Mouse (Mus musculus) forebrain, embryonic 11.5 days (tissue): ENCODE results near the gene Tgm2. TPM values are rescaled to one million over a fixed set of nuclear protein-coding genes. Genes with fewer than 3 reads are reported as not detected.

Source experiments
- ATAC-seq: fragments of 200-750 bp; cut with Nextera tagmentation; replicated peaks from 2 replicates; pipeline ENCODE4 v1.8.0; 2017; ENCODE audit warnings: moderate TSS enrichment; ENCODE audit not compliant: low FRiP score
- DNase-seq: peaks from one replicate; pipeline ENCODE4 v3.0.0-alpha.2; 2017; ENCODE audit warnings: low spot score
- H3K27ac ChIP-seq: fragments of 300-500 bp; sonication (generic); 2 replicates; pipeline ENCODE4 v1.5.1; 2014; ENCODE audit warnings: low read depth, low read length
- H3K27me3 ChIP-seq: fragments of 300-500 bp; sonication (generic); 2 replicates; pipeline ENCODE4 v1.6.1; 2014; ENCODE audit warnings: mild to moderate bottlenecking, low read length, mixed read lengths; ENCODE audit not compliant: control insufficient read depth, insufficient read depth
- H3K36me3 ChIP-seq: fragments of 300-500 bp; sonication (generic); 2 replicates; pipeline ENCODE4 v1.6.1; 2014; ENCODE audit warnings: mild to moderate bottlenecking, low read length, moderate library complexity, mixed read lengths; ENCODE audit not compliant: control insufficient read depth, insufficient read depth
- H3K4me1 ChIP-seq: fragments of 300-500 bp; sonication (generic); replicated peaks from 2 replicates; pipeline ENCODE4 v1.6.1; 2014; ENCODE audit warnings: low read length, mixed read lengths; ENCODE audit not compliant: control insufficient read depth, insufficient read depth
- H3K4me2 ChIP-seq: fragments of 300-500 bp; sonication (generic); 2 replicates; pipeline ENCODE4 v1.6.1; 2014; ENCODE audit warnings: low read depth, mild to moderate bottlenecking, low read length, moderate library complexity, mixed read lengths; ENCODE audit not compliant: severe bottlenecking
- H3K4me3 ChIP-seq: fragments of 300-500 bp; sonication (generic); 2 replicates; pipeline ENCODE4 v1.5.1; 2014; ENCODE audit warnings: low read depth, low read length
- H3K9ac ChIP-seq: fragments of 300-500 bp; sonication (generic); 2 replicates; pipeline ENCODE4 v1.6.1; 2014; ENCODE audit warnings: low read length
- H3K9me3 ChIP-seq: fragments of 300-500 bp; sonication (generic); 2 replicates; pipeline ENCODE4 v1.6.1; 2016; ENCODE audit warnings: low read length, mixed read lengths; ENCODE audit not compliant: control insufficient read depth
- WGBS: fragments of 180-500 bp; shearing (Covaris S2); extraction: QIAGEN DNeasy Blood & Tissue Kit; methylation state at CpG from one replicate; pipeline ENCODE4 v1.1.7; 2014; 5-methylcytosine and 5-hydroxymethylcytosine counted together
- polyA plus RNA-seq: library from polyadenylated mRNA; unstranded; fragments of >200 nt; fragmentation: Nextera tagmentation; extraction: Ambion mirVana; gene quantifications from 2 replicates; pipeline ENCODE4 v1.2.1, GENCODE M21; 2014

The Tgm2 gene
- 4.2 and 4.7 TPM in 2 replicates for polyA plus RNA-seq

DNA sequence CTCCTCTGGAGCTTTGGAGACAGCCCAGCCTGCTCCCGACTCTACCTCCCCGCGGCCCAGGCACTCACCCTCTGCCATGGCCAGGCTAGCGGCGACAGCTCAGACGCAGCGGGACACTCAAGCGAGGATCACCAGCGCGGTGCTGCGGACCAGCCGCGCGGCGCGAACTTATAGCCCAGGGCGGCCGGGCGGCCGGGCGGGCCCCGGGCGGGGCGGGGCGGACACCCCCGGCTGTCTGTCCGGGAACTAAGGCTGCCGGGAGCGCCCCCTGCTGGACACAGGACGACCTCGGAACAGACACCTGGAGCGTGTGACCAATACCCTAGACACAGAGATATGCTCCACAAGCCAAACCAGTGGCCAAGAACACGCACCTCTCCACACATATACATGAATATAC lies at the start of gene Tgm2:
TSS of gene Tgm2 (minus strand) at position 214 of the 400 bp plus-strand sequence.
- Histone ChIP-seq H3K36me3 (no peaks in the 10 kb centered on the region), H3K4me3 (peak within 1 kb of the TSS; percentile 28), H3K4me2 (peak within 1 kb of the TSS; percentile 69), H3K9me3 (no peaks in the 10 kb centered on the region), H3K27me3 (0 out of 2 replicates have a peak, but pooled peaks cover 3% of the 10 kb centered on the region), H3K9ac (peak within 1 kb of the TSS; percentile 50; the same call in 1 of the 2 replicates), H3K27ac (no peak within 1 kb of the TSS), H3K4me1 (peaks cover 2% of the 10 kb centered on the region; the same call in 1 of the 2 replicates)
- 4% methylated on average over 31 of the region's 33 CpGs for WGBS
- ATAC-seq (peak; percentile 67), DNase-seq (peak; percentile 91)

GRCm38 (mm10) chr2:158194945-158195640 lies 48.9 kb upstream of the Tgm2 start:
- H3K4me2 ChIP-seq, result no peak overlapping the region
- no peak overlapping the region for H3K4me3 ChIP-seq
- no peak for ATAC-seq
- no peaks in the 10 kb centered on the region for H3K9me3 ChIP-seq
- peak; percentile 76 for DNase-seq
- 13% methylated on average over 10 of the region's 10 CpGs for WGBS
- H3K4me1 ChIP-seq, result peaks cover 8% of the 10 kb centered on the region; the same call in 1 of the 2 replicates
- H3K27me3 ChIP-seq, result no peaks in the 10 kb centered on the region
- H3K9ac ChIP-seq, result no peak overlapping the region; the same call in 1 of the 2 replicates
- H3K36me3 ChIP-seq, result no peaks in the 10 kb centered on the region; the same call in 1 of the 2 replicates
- no peak overlapping the region for H3K27ac ChIP-seq

- H3K4me2 ChIP-seq, result no peak overlapping the region
- no peak for DNase-seq
- H3K9ac ChIP-seq, result no peak overlapping the region
These were observed 47.5 kb upstream of the Tgm2 start for GRCm38 (mm10) chr2:158193611-158194336.

DNA sequence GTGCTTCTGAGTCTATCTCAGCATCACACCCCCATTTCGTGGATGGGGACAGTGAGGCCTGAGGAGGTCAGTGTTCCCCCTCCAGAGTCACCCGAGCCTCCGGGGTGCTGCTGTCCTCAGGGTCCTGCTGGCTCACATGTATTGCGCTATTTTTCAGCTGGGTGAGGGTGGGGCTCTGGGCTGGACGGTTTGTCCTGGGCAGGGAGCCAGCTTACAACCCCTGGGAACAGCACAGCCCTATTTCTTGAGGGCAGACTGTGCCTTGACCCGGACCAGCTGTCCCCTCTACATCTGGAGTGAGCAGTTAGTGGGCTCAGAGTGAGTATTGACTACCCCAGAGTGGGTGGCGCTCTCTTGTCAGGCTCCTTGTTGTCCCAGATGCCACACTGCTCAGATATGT lies 44.9 kb upstream of the Tgm2 start:
- H3K27ac ChIP-seq, result no peak overlapping the region
- H3K36me3 ChIP-seq, result no peaks in the 10 kb centered on the region
- no peaks in the 10 kb centered on the region for H3K9me3 ChIP-seq
- H3K4me1 ChIP-seq, result peaks cover 9% of the 10 kb centered on the region; the same call in 1 of the 2 replicates
- no peak overlapping the region for H3K9ac ChIP-seq
- DNase-seq, result no peak
- whole genome bisulfite sequencing, result 79% methylated on average over 7 of the region's 7 CpGs
- no peaks in the 10 kb centered on the region for H3K27me3 ChIP-seq
- no peak for ATAC-seq
- H3K4me2 ChIP-seq, result no peak overlapping the region
- H3K4me3 ChIP-seq, result no peak overlapping the region

More at GRCm38 (mm10) chr2:158193611-158194336, 47.5 kb upstream of the Tgm2 start:
- Histone ChIP-seq H3K36me3 (no peaks in the 10 kb centered on the region), H3K27me3 (no peaks in the 10 kb centered on the region), H3K27ac (no peak overlapping the region), H3K4me3 (no peak overlapping the region), H3K4me1 (peaks cover 8% of the 10 kb centered on the region; the same call in 1 of the 2 replicates), H3K9me3 (no peaks in the 10 kb centered on the region)
- ATAC-seq, result 0 out of 2 replicates have a peak, but pooled peaks have one; percentile 7
- 18% methylated on average over 10 of the region's 10 CpGs for WGBS

GRCm38 (mm10) chr2:158189451-158189850 lies 43.2 kb upstream of the Tgm2 start:
- no peak overlapping the region for H3K4me3 ChIP-seq
- H3K9me3 ChIP-seq, result no peaks in the 10 kb centered on the region
- H3K27me3 ChIP-seq, result no peaks in the 10 kb centered on the region
- H3K27ac ChIP-seq, result no peak overlapping the region
- no peaks in the 10 kb centered on the region for H3K36me3 ChIP-seq
- DNase-seq (no peak), ATAC-seq (no peak)
- WGBS, result 85% methylated on average over 11 of the region's 11 CpGs
- H3K4me2 ChIP-seq, result no peak overlapping the region
- H3K9ac ChIP-seq, result no peak overlapping the region
- H3K4me1 ChIP-seq, result peaks cover 7% of the 10 kb centered on the region; the same call in 1 of the 2 replicates

DNA sequence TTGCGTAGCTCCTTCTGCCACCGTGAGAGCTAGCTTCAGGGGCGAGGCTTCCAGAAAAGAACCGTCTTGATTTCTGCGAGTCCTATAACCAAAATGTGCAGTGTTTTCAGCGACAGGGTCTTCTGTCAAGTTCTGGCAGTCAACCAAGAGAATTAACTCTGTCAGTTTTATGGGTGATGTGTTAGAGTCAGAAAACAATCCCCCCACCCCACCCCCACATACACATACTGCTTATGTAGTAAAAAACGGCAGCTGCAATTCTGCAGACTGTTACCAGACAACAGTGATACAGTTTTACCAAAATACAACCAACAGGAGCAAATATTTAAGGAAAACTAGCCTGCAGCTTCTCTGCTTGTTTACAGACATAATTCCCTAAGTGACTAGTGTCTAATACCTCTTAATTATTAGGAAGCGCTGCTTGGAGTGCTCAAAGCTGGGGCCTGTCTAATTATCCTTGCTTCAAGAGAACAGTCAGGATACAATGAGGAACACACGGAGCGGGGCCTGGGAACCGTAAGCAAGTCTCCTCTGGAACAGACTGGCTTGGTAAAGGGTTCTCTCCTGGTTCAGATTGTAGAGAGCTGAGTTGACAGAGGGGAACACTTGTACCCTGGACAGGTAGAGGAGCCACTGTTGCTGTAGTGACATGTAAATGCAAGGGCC lies 40.1 kb upstream of the Tgm2 start:
- H3K27me3 ChIP-seq, result no peaks in the 10 kb centered on the region
- 0 out of 2 replicates have a peak, but pooled peaks cover 2% of the 10 kb centered on the region for H3K4me1 ChIP-seq
- no peak overlapping the region for H3K4me3 ChIP-seq
- H3K9ac ChIP-seq, result no peak overlapping the region
- no peaks in the 10 kb centered on the region for H3K9me3 ChIP-seq
- H3K36me3 ChIP-seq, result no peaks in the 10 kb centered on the region
- no peak overlapping the region for H3K4me2 ChIP-seq
- 72% methylated on average over 11 of the region's 11 CpGs for WGBS
- H3K27ac ChIP-seq, result no peak overlapping the region
- no peak for ATAC-seq
- no peak for DNase-seq

DNA sequence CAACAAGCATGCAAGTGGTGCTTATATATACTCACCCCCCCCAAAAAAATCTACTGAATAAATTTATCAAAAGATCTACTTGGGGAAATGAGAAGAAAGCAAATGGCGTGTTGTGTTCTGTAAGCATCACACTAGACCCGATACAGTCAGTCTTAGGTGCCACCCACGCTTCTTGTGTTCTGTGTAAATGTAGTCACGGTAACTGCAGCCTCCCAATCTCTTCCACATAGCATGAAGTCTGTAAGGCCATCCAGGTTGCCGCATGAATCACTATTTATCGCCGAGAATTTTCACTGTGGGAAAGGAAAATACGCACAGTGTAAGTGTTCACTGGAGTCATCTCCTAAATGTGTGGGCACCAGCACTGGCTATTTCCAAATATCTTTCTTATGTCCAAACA lies 37.0 kb upstream of the Tgm2 start:
- 90% methylated on average over 8 of the region's 8 CpGs for WGBS
- Histone ChIP-seq H3K9ac (no peak overlapping the region), H3K36me3 (no peaks in the 10 kb centered on the region), H3K4me1 (peaks cover 14% of the 10 kb centered on the region; the same call in 1 of the 2 replicates), H3K4me3 (no peak overlapping the region), H3K27me3 (peaks cover 2% of the 10 kb centered on the region; the same call in 1 of the 2 replicates), H3K27ac (no peak overlapping the region), H3K9me3 (no peaks in the 10 kb centered on the region), H3K4me2 (no peak overlapping the region)
- ATAC-seq, result no peak
- DNase-seq, result no peak

DNA sequence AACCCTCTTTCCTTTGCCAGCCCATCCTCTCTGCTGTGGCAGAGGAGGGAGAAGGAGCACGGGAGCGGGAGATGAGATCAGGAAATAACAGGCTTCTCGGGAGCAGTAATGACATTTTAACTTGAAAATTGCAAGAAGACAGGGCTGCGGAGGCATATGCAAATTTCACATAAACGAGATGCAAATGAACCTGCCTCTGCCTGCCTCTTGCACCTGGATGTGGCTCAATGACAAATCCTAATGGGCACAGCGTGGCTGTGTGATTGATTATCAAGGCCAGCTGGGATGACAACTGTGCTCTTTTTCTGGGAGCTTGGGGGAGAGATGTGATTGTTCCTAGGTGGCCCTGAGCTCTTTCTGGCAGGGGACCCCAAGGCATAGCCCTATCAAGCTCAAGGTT lies 35.7 kb upstream of the Tgm2 start:
- no peak for DNase-seq
- Histone ChIP-seq H3K27me3 (peaks cover 2% of the 10 kb centered on the region; the same call in 1 of the 2 replicates), H3K9me3 (no peaks in the 10 kb centered on the region), H3K9ac (no peak overlapping the region), H3K4me1 (peaks cover 19% of the 10 kb centered on the region; the same call in 1 of the 2 replicates), H3K36me3 (no peaks in the 10 kb centered on the region), H3K27ac (no peak overlapping the region), H3K4me3 (no peak overlapping the region), H3K4me2 (no peak overlapping the region)
- WGBS, result 54% methylated on average over 6 of the region's 6 CpGs
- ATAC-seq, result no peak
